ENCODE assay signal across 8 mouse cellular contexts in the genomic region with DNA sequence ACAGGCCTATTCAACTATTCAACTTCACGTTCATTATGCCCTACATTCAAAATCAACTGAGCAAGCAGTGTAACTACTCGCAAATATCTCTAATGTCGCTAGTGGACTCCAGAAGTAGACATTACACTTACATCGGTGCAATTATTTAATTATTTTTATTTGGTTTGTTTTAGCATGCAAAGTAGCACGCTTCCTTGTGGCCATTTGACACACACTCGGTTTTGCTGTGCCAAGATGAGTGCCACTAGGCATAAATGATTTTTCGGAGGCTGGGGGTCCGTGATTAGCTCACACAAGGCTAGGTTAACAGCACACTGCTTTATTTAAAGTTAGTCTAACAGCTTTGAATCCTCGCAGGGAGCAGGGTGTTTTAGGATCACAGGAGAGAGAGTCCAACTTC. TPM values are rescaled to one million over a fixed set of nuclear protein-coding genes. Genes with fewer than 3 reads are reported as not detected.
DNase-seq lines count a peak whose midpoint lies in the region; ATAC-seq and TF ChIP-seq lines count a peak whose summit lies in the region.

No protein-coding gene starts in this region.

- TF ChIP-seq POLR2A in CH12.LX (IDR thresholded peaks at IDR 0.05; ENCODE audit: low read depth, low read length), result no peak

- H3K36me3 ChIP-seq in heart, embryonic 11.5 days (ENCODE audit: control insufficient read depth, insufficient read depth, low read length), result no peaks in the 10 kb centered on the region
- H3K36me3 ChIP-seq in CH12.LX (replicated peaks in 1 of 2; ENCODE audit: control insufficient read depth in 1 of 2, insufficient read depth in 1 of 2, low read length in 1 of 2), result peaks cover 5 to 27% of the 10 kb centered on the region in 2 experiments
- H3K36me3 ChIP-seq in forebrain, embryonic 14.5 days (ENCODE audit: control insufficient read depth, insufficient read depth, low read length), result no peaks in the 10 kb centered on the region
- 0 out of 2 replicates have a peak, but pooled peaks cover 2% of the 10 kb centered on the region for H3K36me3 ChIP-seq in liver, embryonic 15.5 days (replicated peaks)

- peak overlapping the region; percentile 73 for H3K4me2 ChIP-seq in heart, embryonic 11.5 days
- peak overlapping the region; percentile 29; the same call in 1 of the 2 replicates for H3K4me2 ChIP-seq in CH12.LX (ENCODE audit: insufficient read depth, low read depth, poor library complexity, severe bottlenecking)
- H3K4me2 ChIP-seq in forebrain, embryonic 14.5 days (ENCODE audit: low read length), result peak overlapping the region; percentile 63
- peak overlapping the region; percentile 73 for H3K4me2 ChIP-seq in liver, embryonic 15.5 days

- H3K4me3 ChIP-seq in heart, embryonic 11.5 days (ENCODE audit: low read depth, low read length), result peak overlapping the region; percentile 65
- peak overlapping the region; percentile 65 to 75 (median 74) for H3K4me3 ChIP-seq in CH12.LX (replicated peaks in 1 of 3; ENCODE audit: low read depth in 2 of 3, low read length in 2 of 3, poor library complexity in 1 of 3)
- H3K4me3 ChIP-seq in forebrain, embryonic 14.5 days (ENCODE audit: low read depth, low read length), result peak overlapping the region; percentile 56
- H3K4me3 ChIP-seq in liver, embryonic 15.5 days (replicated peaks), result peak overlapping the region; percentile 67

- TF ChIP-seq RAD21 in CH12.LX (IDR thresholded peaks at IDR 0.05; ENCODE audit: low read depth, low read length), result no peak

- DNase-seq in heart, postnatal 25 days (ENCODE audit: low spot score), result no peak
- peak; percentile 50 for DNase-seq in CH12.LX (ENCODE audit: extremely low read depth)
- DNase-seq in forebrain, embryonic 14.5 days (ENCODE audit: low spot score), result peak; percentile 36
- DNase-seq in left cerebral cortex, postnatal 4 days, result no peak
- no peak for DNase-seq in embryo, embryonic 9.5 days (ENCODE audit: extremely low spot score)
- no peak for DNase-seq in thymus, postnatal 25 days

- peak; percentile 47; the same call in 1 of the 2 replicates for ATAC-seq in heart, embryonic 11.5 days (replicated peaks; ENCODE audit: insufficient number of reproducible peaks, low FRiP score, low TSS enrichment)
- peak; percentile 9; the same call in 1 of the 2 replicates for ATAC-seq in forebrain, embryonic 14.5 days
- ATAC-seq in liver, embryonic 15.5 days (ENCODE audit: insufficient read depth), result peak; percentile 10; the same call in 1 of the 2 replicates

- no peaks in the 10 kb centered on the region for H3K4me1 ChIP-seq in heart, embryonic 11.5 days (ENCODE audit: control insufficient read depth, insufficient read depth, low read length)
- peaks cover 0 to 9% of the 10 kb centered on the region in 2 experiments; a peak in 1 of 4 replicates for H3K4me1 ChIP-seq in CH12.LX (ENCODE audit: control insufficient read depth in 1 of 2, insufficient read depth in 2 of 2)
- H3K4me1 ChIP-seq in forebrain, embryonic 14.5 days (ENCODE audit: control insufficient read depth, insufficient read depth, low read length), result no peaks in the 10 kb centered on the region
- H3K4me1 ChIP-seq in liver, embryonic 15.5 days (replicated peaks), result no peaks in the 10 kb centered on the region

- intact Hi-C loops in heart, postnatal 25 days (cut with DNase I), result no loop called here
- intact Hi-C loops in left cerebral cortex, postnatal 4 days (cut with DNase I), result no loop called here

- in situ Hi-C loops in CH12.LX (cut with MboI; ENCODE audit: low pct_ligation_motif_present, low pct_unique_long_range_greater_than_20kb, low sequenced_read_pairs), result loop anchor here (25.0 kb wide), 1 partner anchor 471 kb away; no protein-coding TSS in a partner anchor

- peak overlapping the region; percentile 85 for H3K9ac ChIP-seq in heart, embryonic 11.5 days (ENCODE audit: low read depth, low read length)
- peak overlapping the region; percentile 82 for H3K9ac ChIP-seq in CH12.LX (ENCODE audit: insufficient read depth, low read depth)
- peak overlapping the region; percentile 67 for H3K9ac ChIP-seq in forebrain, embryonic 14.5 days (ENCODE audit: low read length)
- peak overlapping the region; percentile 51 for H3K9ac ChIP-seq in liver, embryonic 15.5 days

- H3K27me3 ChIP-seq in heart, embryonic 11.5 days (ENCODE audit: control insufficient read depth, insufficient read depth, low read length), result no peaks in the 10 kb centered on the region
- no peaks in the 10 kb centered on the region for H3K27me3 ChIP-seq in CH12.LX (replicated peaks)
- H3K27me3 ChIP-seq in forebrain, embryonic 14.5 days (replicated peaks; ENCODE audit: control insufficient read depth, insufficient read depth, low read length), result no peaks in the 10 kb centered on the region
- no peaks in the 10 kb centered on the region for H3K27me3 ChIP-seq in liver, embryonic 15.5 days

- no peak for TF ChIP-seq CTCF in CH12.LX (conservative IDR thresholded peaks at IDR 0.05 in 1 of 2, IDR thresholded peaks at IDR 0.05 in 1 of 2; ENCODE audit: low read depth in 2 of 2, low read length in 2 of 2)

- 30% methylated on average over 9 of the region's 9 CpGs for WGBS in heart, embryonic 11.5 days (ENCODE audit: insufficient replicate concordance)
- WGBS in forebrain, embryonic 14.5 days, result 15% methylated on average over 9 of the region's 9 CpGs
- WGBS in liver, embryonic 15.5 days (ENCODE audit: insufficient replicate concordance), result 20% methylated on average over 9 of the region's 9 CpGs

- no peaks in the 10 kb centered on the region for H3K9me3 ChIP-seq in heart, embryonic 11.5 days (replicated peaks; ENCODE audit: control insufficient read depth, low read length)
- no peaks in the 10 kb centered on the region for H3K9me3 ChIP-seq in CH12.LX (replicated peaks; ENCODE audit: low read length)
- H3K9me3 ChIP-seq in forebrain, embryonic 14.5 days (replicated peaks; ENCODE audit: control insufficient read depth, low read length), result no peaks in the 10 kb centered on the region
- no peaks in the 10 kb centered on the region for H3K9me3 ChIP-seq in liver, embryonic 15.5 days (replicated peaks)

- no peak for TF ChIP-seq EP300 in CH12.LX (IDR thresholded peaks at IDR 0.05; ENCODE audit: low read length)

- no peaks in the 10 kb centered on the region; the same call in none of the 2 replicates for H3K79me2 ChIP-seq in CH12.LX (replicated peaks; ENCODE audit: control insufficient read depth, extremely low read depth, insufficient read depth, poor library complexity, severe bottlenecking)

- dilution Hi-C loops in CH12.LX (cut with MboI; ENCODE audit: extremely low pct_ligation_motif_present, extremely low pct_unique_long_range_greater_than_20kb, low sequenced_read_pairs), result no loop called here

- H3K27ac ChIP-seq in heart, embryonic 11.5 days (ENCODE audit: low read depth, low read length), result no peak overlapping the region; the same call in 1 of the 2 replicates
- no peak overlapping the region for H3K27ac ChIP-seq in CH12.LX (ENCODE audit: insufficient read depth, low read depth)
- peak overlapping the region; percentile 70; the same call in 1 of the 2 replicates for H3K27ac ChIP-seq in forebrain, embryonic 14.5 days (ENCODE audit: low read depth, low read length)
- H3K27ac ChIP-seq in liver, embryonic 15.5 days (replicated peaks), result no peak overlapping the region

TF ChIP-seq in CH12.LX, 34 proteins besides CTCF, POLR2A, EP300 and RAD21:
- no peak for TF ChIP-seq MEF2A (IDR thresholded peaks at IDR 0.05; ENCODE audit: borderline replicate concordance, low read depth, low read length)
- TF ChIP-seq RCOR1 (conservative IDR thresholded peaks at IDR 0.05; ENCODE audit: low read depth, low read length), result no peak
- no peak for TF ChIP-seq POLR2AphosphoS2 (IDR thresholded peaks at IDR 0.05; ENCODE audit: low read depth, low read length)
- TF ChIP-seq E2F4 (IDR thresholded peaks at IDR 0.05; ENCODE audit: insufficient replicate concordance, low read depth, low read length), result no peak
- TF ChIP-seq NRF1 (IDR thresholded peaks at IDR 0.05; ENCODE audit: low read depth, low read length), result no peak
- TF ChIP-seq KAT2A (IDR thresholded peaks at IDR 0.05; ENCODE audit: insufficient replicate concordance, low read length), result no peak
- no peak for TF ChIP-seq ETS1 (conservative IDR thresholded peaks at IDR 0.05; ENCODE audit: low read depth, low read length)
- no peak for TF ChIP-seq MAFK (IDR thresholded peaks at IDR 0.05; ENCODE audit: insufficient replicate concordance, low read length)
- no peak for TF ChIP-seq BHLHE40 (IDR thresholded peaks at IDR 0.05; ENCODE audit: low read depth, low read length)
- no peak for TF ChIP-seq IRF4 (IDR thresholded peaks at IDR 0.05; ENCODE audit: low read depth, low read length)

RNA-seq across cellular contexts. Expression of a gene that starts 0.4 kb away (rescaled TPM):
- 38.4 and 39.9 TPM in 2 replicates for polyA plus RNA-seq in heart, embryonic 11.5 days (2014; fragmentation: Nextera tagmentation; extraction: Ambion mirVana)
- 10 to 100 TPM; 17.2 to 17.8 TPM for total RNA-seq in heart, postnatal 25 days (2021)
- 29.3 and 30.4 TPM in 2 replicates for total RNA-seq in CH12.LX (2012; rRNA removed)
- 29.7 and 34.7 TPM in 2 replicates for total RNA-seq in CH12.LX (2014; rRNA removed)
- polyA plus RNA-seq in CH12.LX (2012; ENCODE audit: insufficient read length, low read depth), result 36.6 and 58.3 TPM in 2 replicates
- polyA plus RNA-seq in forebrain, embryonic 14.5 days (2014; fragmentation: Nextera tagmentation; extraction: Ambion mirVana), result 49.7 and 53.2 TPM in 2 replicates
- 17.1 and 17.4 TPM in 2 replicates for polyA plus RNA-seq in liver, embryonic 15.5 days (2015; fragmentation: Nextera tagmentation; extraction: Ambion mirVana)
- 10 to 100 TPM; 15.5 to 20.1 TPM for total RNA-seq in left cerebral cortex, postnatal 4 days (2021)

RNA-seq across cellular contexts. Expression of a gene that starts 34.7 kb away (rescaled TPM):
- polyA plus RNA-seq in heart, embryonic 11.5 days (2014; fragmentation: Nextera tagmentation; extraction: Ambion mirVana), result not detected in 2 replicates
- total RNA-seq in heart, postnatal 25 days (2021), result not detected
- not detected in 2 replicates for total RNA-seq in CH12.LX (2012; rRNA removed)
- not detected in 2 replicates for total RNA-seq in CH12.LX (2014; rRNA removed)
- not detected in 2 replicates for polyA plus RNA-seq in CH12.LX (2012; ENCODE audit: insufficient read length, low read depth)
- not detected in 2 replicates for polyA plus RNA-seq in forebrain, embryonic 14.5 days (2014; fragmentation: Nextera tagmentation; extraction: Ambion mirVana)
- 0.09 TPM in 1 of 2 replicates, not detected in the other for polyA plus RNA-seq in liver, embryonic 15.5 days (2015; fragmentation: Nextera tagmentation; extraction: Ambion mirVana)
- total RNA-seq in left cerebral cortex, postnatal 4 days (2021), result not detected

Comparison
In these comparisons a context has a peak if more than half of its experiments do, and no peak if none do; other contexts are left out.
1. DNase-seq: peak in CH12.LX (single experiment) and forebrain, embryonic 14.5 days (single experiment); none in heart, postnatal 25 days (single experiment), left cerebral cortex, postnatal 4 days (single experiment), embryo, embryonic 9.5 days (single experiment) and thymus, postnatal 25 days (single experiment).
2. Peak in every context shown above with its lines, with median percentiles within 50 percentile points of each other: ATAC-seq, H3K4me2 ChIP-seq, H3K4me3 ChIP-seq and H3K9ac ChIP-seq.